Comparison of ENCODE assay signal across 8 mouse cellular contexts in the genomic region with DNA sequence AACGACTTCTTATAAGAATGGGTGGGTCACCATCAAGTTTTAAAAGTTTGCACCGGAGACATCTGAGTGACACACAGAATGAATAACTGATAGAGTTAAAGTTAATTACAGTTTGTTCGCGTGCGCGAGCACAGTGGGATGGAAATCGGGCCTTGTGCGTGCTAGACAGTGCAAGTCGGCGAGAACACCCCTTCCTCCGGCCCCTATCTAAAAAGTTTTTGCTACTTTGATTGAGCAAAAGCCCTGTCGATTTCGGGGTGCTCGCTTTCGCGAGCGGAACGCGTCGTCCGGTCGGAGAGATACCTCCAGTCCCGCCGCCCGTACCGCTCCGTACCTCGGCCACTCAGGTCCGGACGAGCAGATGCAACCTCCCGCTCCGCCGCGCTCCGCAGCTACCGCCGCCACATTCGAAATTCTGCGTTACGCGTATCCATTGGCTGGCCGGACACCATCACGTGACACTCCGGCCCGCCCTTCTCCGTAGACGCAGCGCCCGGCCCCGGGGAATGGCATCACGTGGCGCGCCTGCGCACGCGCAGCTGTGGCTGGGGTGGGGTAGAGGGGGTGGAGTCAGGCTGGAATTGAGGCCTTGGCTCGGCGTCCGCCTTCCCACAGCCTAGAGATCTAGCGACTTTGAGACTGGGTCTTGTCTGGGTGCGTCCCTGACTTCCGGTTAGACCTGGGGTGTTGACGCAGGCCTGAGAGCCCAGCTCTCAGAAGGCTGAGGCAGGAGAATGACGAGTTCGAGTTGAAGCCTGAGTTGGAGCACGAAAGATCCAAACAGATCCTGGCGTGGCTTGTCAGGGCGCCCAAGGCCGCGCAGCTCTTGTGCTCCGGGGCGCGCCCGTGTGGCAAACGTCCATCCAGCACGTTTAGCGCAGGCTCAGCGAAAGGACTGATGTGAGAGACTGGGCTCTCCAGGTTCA. TPM values are rescaled to one million over a fixed set of nuclear protein-coding genes. Genes with fewer than 3 reads are reported as not detected.
A peak's percentile ranks its signal among the peaks of the same experiment; 100 is the strongest.
DNase-seq lines count a peak whose midpoint lies in the region; ATAC-seq and TF ChIP-seq lines count a peak whose summit lies in the region.

A gene (minus strand): TSS at position 457 of the 926 bp plus-strand sequence.

- TF ChIP-seq CTCF in bone marrow, adult 2 months (IDR thresholded peaks at IDR 0.05; ENCODE audit: control insufficient read depth, insufficient read depth, low read length): peak; percentile 38; the same call in 1 of the 2 replicates
- peak; percentile 65 for TF ChIP-seq CTCF in midbrain, postnatal 0 days (IDR thresholded peaks at IDR 0.05)

- no peaks in the 10 kb centered on the region for H3K27me3 ChIP-seq in embryonic facial prominence, embryonic 15.5 days
- no peaks in the 10 kb centered on the region for H3K27me3 ChIP-seq in limb, embryonic 14.5 days (ENCODE audit: control insufficient read depth, insufficient read depth, low read length)
- no peaks in the 10 kb centered on the region for H3K27me3 ChIP-seq in midbrain, postnatal 0 days (ENCODE audit: insufficient read depth, low read length)

- peak within 1 kb of the TSS; percentile 89 for H3K4me3 ChIP-seq in bone marrow, adult 2 months (replicated peaks; ENCODE audit: control insufficient read depth, low read depth, low read length)
- H3K4me3 ChIP-seq in embryonic facial prominence, embryonic 15.5 days (replicated peaks): peak within 1 kb of the TSS; percentile 68
- H3K4me3 ChIP-seq in limb, embryonic 14.5 days (replicated peaks; ENCODE audit: low read length): peak within 1 kb of the TSS; percentile 68
- peak within 1 kb of the TSS; percentile 53 for H3K4me3 ChIP-seq in midbrain, postnatal 0 days (ENCODE audit: low read depth, low read length)

- peak; percentile 99 for ATAC-seq in embryonic facial prominence, embryonic 15.5 days (ENCODE audit: insufficient number of reproducible peaks, low FRiP score, low TSS enrichment, low read depth)
- ATAC-seq in limb, embryonic 14.5 days (ENCODE audit: low FRiP score, low read depth): peak; percentile 99
- ATAC-seq in midbrain, postnatal 0 days (ENCODE audit: low FRiP score): peak; percentile 100

- no peaks in the 10 kb centered on the region for H3K9me3 ChIP-seq in embryonic facial prominence, embryonic 15.5 days (replicated peaks)
- no peaks in the 10 kb centered on the region for H3K9me3 ChIP-seq in limb, embryonic 14.5 days (ENCODE audit: control insufficient read depth, low read length)
- H3K9me3 ChIP-seq in midbrain, postnatal 0 days (ENCODE audit: low read length): no peaks in the 10 kb centered on the region

- H3K36me3 ChIP-seq in embryonic facial prominence, embryonic 15.5 days: peaks cover 7% of the 10 kb centered on the region; the same call in 1 of the 2 replicates
- H3K36me3 ChIP-seq in limb, embryonic 14.5 days (ENCODE audit: control insufficient read depth, insufficient read depth, low read length): peaks cover 8% of the 10 kb centered on the region; the same call in 1 of the 2 replicates
- no peaks in the 10 kb centered on the region for H3K36me3 ChIP-seq in midbrain, postnatal 0 days (ENCODE audit: insufficient read depth, low read length)

- under 1% methylated on average over 78 of the region's 78 CpGs for WGBS in bone marrow, adult 2 months
- WGBS in embryonic facial prominence, embryonic 15.5 days: under 1% methylated on average over 78 of the region's 78 CpGs
- WGBS in limb, embryonic 14.5 days: under 1% methylated on average over 78 of the region's 78 CpGs
- WGBS in midbrain, postnatal 0 days: under 1% methylated on average over 75 of the region's 78 CpGs

- TF ChIP-seq POLR2A in bone marrow, adult 2 months (IDR thresholded peaks at IDR 0.05; ENCODE audit: borderline replicate concordance, control insufficient read depth, low read depth, low read length): peak; percentile 84
- TF ChIP-seq POLR2A in limb, embryonic 14.5 days (IDR thresholded peaks at IDR 0.05; ENCODE audit: borderline replicate concordance, extremely low read depth, insufficient read depth, insufficient read length): peak; percentile 81; the same call in 1 of the 2 replicates

- H3K4me1 ChIP-seq in bone marrow, adult 2 months (ENCODE audit: control insufficient read depth, insufficient read depth, low read length): no peaks in the 10 kb centered on the region; the same call in 1 of the 2 replicates
- 0 out of 2 replicates have a peak, but pooled peaks cover 5% of the 10 kb centered on the region for H3K4me1 ChIP-seq in embryonic facial prominence, embryonic 15.5 days
- H3K4me1 ChIP-seq in limb, embryonic 14.5 days (ENCODE audit: control insufficient read depth, insufficient read depth, low read length): peaks cover 4% of the 10 kb centered on the region; the same call in 1 of the 2 replicates
- no peaks in the 10 kb centered on the region for H3K4me1 ChIP-seq in midbrain, postnatal 0 days (ENCODE audit: insufficient read depth, low read length)

- H3K4me2 ChIP-seq in embryonic facial prominence, embryonic 15.5 days (replicated peaks): peak within 1 kb of the TSS; percentile 61
- peak within 1 kb of the TSS; percentile 66 for H3K4me2 ChIP-seq in limb, embryonic 14.5 days (replicated peaks; ENCODE audit: low read depth, low read length, severe bottlenecking)
- peak within 1 kb of the TSS; percentile 75 for H3K4me2 ChIP-seq in midbrain, postnatal 0 days (ENCODE audit: low read depth, low read length, poor library complexity, severe bottlenecking)

- H3K27ac ChIP-seq in bone marrow, adult 2 months (ENCODE audit: control insufficient read depth, insufficient read depth, low read depth, low read length, poor library complexity): peak within 1 kb of the TSS; percentile 95
- peak within 1 kb of the TSS; percentile 99 for H3K27ac ChIP-seq in embryonic facial prominence, embryonic 15.5 days (replicated peaks)
- peak within 1 kb of the TSS; percentile 98 for H3K27ac ChIP-seq in limb, embryonic 14.5 days (replicated peaks; ENCODE audit: low read depth, low read length)
- H3K27ac ChIP-seq in midbrain, postnatal 0 days (ENCODE audit: low read depth, low read length): peak within 1 kb of the TSS; percentile 95

- peak within 1 kb of the TSS; percentile 69 for H3K9ac ChIP-seq in embryonic facial prominence, embryonic 15.5 days
- peak within 1 kb of the TSS; percentile 86 for H3K9ac ChIP-seq in limb, embryonic 14.5 days (ENCODE audit: low read depth, low read length, severe bottlenecking)
- H3K9ac ChIP-seq in midbrain, postnatal 0 days (replicated peaks; ENCODE audit: low read length, poor library complexity, severe bottlenecking): peak within 1 kb of the TSS; percentile 72

- peak; percentile 97 for DNase-seq in 416B (ENCODE audit: low read depth)
- DNase-seq in heart, adult 8-10 months (ENCODE audit: low spot score): peak; percentile 95
- peak; percentile 97 for DNase-seq in kidney, adult 9 months
- peak; percentile 95 for DNase-seq in limb, embryonic 14.5 days (ENCODE audit: low spot score)
- DNase-seq in midbrain, postnatal 0 days (ENCODE audit: low spot score): peak; percentile 98
- peak; percentile 95 to 97 for DNase-seq in spleen, postnatal 14 days (ENCODE audit: low spot score in 2 of 2)

RNA-seq across cellular contexts. Expression of the gene that starts here (rescaled TPM):
- 32.1 and 36.6 TPM in 2 replicates for polyA plus RNA-seq in bone marrow, adult 2 months (2011; ENCODE audit: insufficient read depth, insufficient read length, low replicate concordance, missing spikeins)
- polyA plus RNA-seq in embryonic facial prominence, embryonic 15.5 days (2015; fragmentation: Nextera tagmentation; extraction: Ambion mirVana): 24.6 and 27.2 TPM in 2 replicates
- under 1 TPM in 2 of 4 experiments, not detected in 2; 0.08 to 0.09 TPM for total RNA-seq in heart, adult 8-10 months (2022)
- 12.1 and 16.0 TPM in 2 replicates for polyA plus RNA-seq in limb, embryonic 14.5 days (2012; rRNA removed)
- polyA plus RNA-seq in limb, embryonic 14.5 days (2014; fragmentation: Nextera tagmentation; extraction: Ambion mirVana): 25.7 and 27.3 TPM in 2 replicates
- 1.4 and 2.2 TPM in 2 replicates for total RNA-seq in midbrain, postnatal 0 days (2014; rRNA removed)
- 2.2 and 3.5 TPM in 2 replicates for polyA plus RNA-seq in midbrain, postnatal 0 days (2015; fragmentation: Nextera tagmentation; extraction: Ambion mirVana)

Comparison
In these comparisons a context has a peak if more than half of its experiments do, and no peak if none do; other contexts are left out.
1. Peak in every context shown above with its lines: DNase-seq, ATAC-seq, H3K4me3 ChIP-seq and H3K27ac ChIP-seq.
2. Peak in DNase-seq in heart, adult 8-10 months; RNA of the gene not detected or under 1 TPM.